Mouse (Mus musculus): ENCODE measurements around the gene Spast. TPM values are rescaled to one million over a fixed set of nuclear protein-coding genes. Genes with fewer than 3 reads are reported as not detected.

The Spast gene
- polyA plus RNA-seq (2012; rRNA removed; ENCODE audit: low replicate concordance) = 5.9 and 8.7 TPM in 2 replicates

GRCm38 (mm10) chr17:74338937-74339804, at the start of gene Spast:
Gene Spast, plus strand, starts transcription at chr17:74338987.

GRCm38 (mm10) chr17:74295026-74295970, 43.5 kb upstream of the Spast start, which contains the start of gene Memo1:
Gene Memo1, minus strand, starts transcription at chr17:74295521.

GRCm38 (mm10) chr17:74323844-74324243, 14.9 kb upstream of the Spast start, which contains the start of gene Dpy30:
Gene Dpy30, minus strand, starts transcription at chr17:74323944.

GRCm38 (mm10) chr17:74395383-74396065, 56.7 kb downstream of the Spast start, which contains the start of gene Slc30a6:
Gene Slc30a6, plus strand, starts transcription at chr17:74395608.

Other genes starting within 250 kb of the Spast start
- gene Memo1, start 43.5 kb upstream of the Spast start, polyA plus RNA-seq (2012; rRNA removed; ENCODE audit: low replicate concordance) = 39.1 and 42.3 TPM in 2 replicates
- 15.1 and 21.8 TPM in 2 replicates for gene Dpy30, start 15.0 kb upstream of the Spast start, polyA plus RNA-seq (2012; rRNA removed; ENCODE audit: low replicate concordance)
- gene Slc30a6, start 56.6 kb downstream of the Spast start, polyA plus RNA-seq (2012; rRNA removed; ENCODE audit: low replicate concordance) = 14.9 and 23.6 TPM in 2 replicates
- 0.59 and 0.63 TPM in 2 replicates for gene Nlrc4, start 120.2 kb downstream of the Spast start, polyA plus RNA-seq (2012; rRNA removed; ENCODE audit: low replicate concordance)
- gene Yipf4, start 150.5 kb downstream of the Spast start, polyA plus RNA-seq (2012; rRNA removed; ENCODE audit: low replicate concordance) = 21.0 and 200 TPM in 2 replicates
- gene Birc6, start 189.3 kb downstream of the Spast start, polyA plus RNA-seq (2012; rRNA removed; ENCODE audit: low replicate concordance) = 108 and 115 TPM in 2 replicates

All from mammary gland, adult 2 months (tissue).